Mouse (Mus musculus) CH12.LX (cell line): Measurements from ENCODE around the gene Arid5a.

Experiments
- CHD2 ChIP-seq: IDR thresholded peaks from 2 replicates; pipeline ENCODE4 v1.6.1; 2011; ENCODE audit warnings: low read length, improper control_type of control experiment
- CTCF ChIP-seq, 2 experiments: IDR thresholded peaks in 1 of 2; conservative IDR thresholded peaks in 1 of 2; 2 replicates each; pipeline ENCODE4 v1.5.1; 2011 to 2012; ENCODE audit warnings: low read depth in 2 of 2, low read length in 2 of 2, improper control_type of control experiment in 1 of 2, inconsistent platforms in 1 of 2, mild to moderate bottlenecking in 1 of 2, moderate library complexity in 1 of 2
- E2F4 ChIP-seq: IDR thresholded peaks from 2 replicates; pipeline ENCODE4 v1.6.1; 2011; ENCODE audit warnings: low read depth, low read length, improper control_type of control experiment; ENCODE audit not compliant: insufficient replicate concordance
- GABPA ChIP-seq: IDR thresholded peaks from 2 replicates; pipeline ENCODE4 v1.6.1; 2012; ENCODE audit warnings: low read depth, low read length, improper control_type of control experiment, inconsistent platforms; ENCODE audit not compliant: insufficient replicate concordance
- JUND ChIP-seq: conservative IDR thresholded peaks from 2 replicates; pipeline ENCODE4 v1.6.1; 2011; ENCODE audit warnings: low read depth, low read length, improper control_type of control experiment
- MAFK ChIP-seq: IDR thresholded peaks from 2 replicates; pipeline ENCODE4 v1.6.1; 2011; ENCODE audit warnings: low read length, improper control_type of control experiment; ENCODE audit not compliant: insufficient replicate concordance
- MAX ChIP-seq: IDR thresholded peaks from 2 replicates; pipeline ENCODE4 v1.6.1; 2011; ENCODE audit warnings: low read length, improper control_type of control experiment
- POLR2A ChIP-seq: IDR thresholded peaks from 2 replicates; pipeline ENCODE4 v1.6.1; 2011; ENCODE audit warnings: low read depth, mild to moderate bottlenecking, improper control_type of control experiment, low read length
- POLR2AphosphoS2 ChIP-seq: IDR thresholded peaks from 2 replicates; pipeline ENCODE4 v1.6.1; 2011; ENCODE audit warnings: low read depth, low read length, improper control_type of control experiment
- SIN3A ChIP-seq: IDR thresholded peaks from 2 replicates; pipeline ENCODE4 v1.6.1; 2012; ENCODE audit warnings: low read length, improper control_type of control experiment, inconsistent platforms
- ZKSCAN1 ChIP-seq: IDR thresholded peaks from 2 replicates; pipeline ENCODE4 v1.6.1; 2012; ENCODE audit warnings: low read depth, inconsistent platforms, low read length, improper control_type of control experiment, borderline replicate concordance
- ZNF384 ChIP-seq: IDR thresholded peaks from 2 replicates; pipeline ENCODE4 v1.6.1; 2012; ENCODE audit warnings: low read depth, low read length, improper control_type of control experiment, inconsistent platforms

GRCm38 (mm10) chr1:36275635-36276389 is 31.7 kb upstream of the Arid5a start:
- TF ChIP-seq GABPA (no peak), ZNF384 (no peak), E2F4 (no peak), SIN3A (no peak), MAX (no peak), CTCF (conservative IDR thresholded peaks at IDR 0.05 in 1 of 2, IDR thresholded peaks at IDR 0.05 in 1 of 2; ENCODE audit: low read depth in 2 of 2, low read length in 2 of 2) (no peak), ZKSCAN1 (no peak), POLR2AphosphoS2 (no peak), JUND (no peak), MAFK (no peak), POLR2A (no peak), CHD2 (no peak)
